Mouse (Mus musculus): ENCODE results near the gene Rbp1. TPM values are rescaled to one million over a fixed set of nuclear protein-coding genes. Genes with fewer than 3 reads are reported as not detected.
A peak's percentile ranks its signal among the peaks of the same experiment; 100 is the strongest.

Rbp1 gene
- total RNA-seq, 1 experiment: 11.5 TPM

- Histone ChIP-seq H3K4me1 (ENCODE audit: control insufficient read depth in 2 of 2, insufficient read depth in 2 of 2, low read length in 2 of 2, poor library complexity in 1 of 2) (peaks cover 0 to 11% of the 10 kb centered on the region in 2 experiments; a peak in 1 of 4 replicates), H3K27ac (ENCODE audit: insufficient read depth, low read depth, low read length, poor library complexity, severe bottlenecking) (no peak overlapping the region), H3K36me3 (ENCODE audit: control insufficient read depth, insufficient read depth, low read length, poor library complexity, severe bottlenecking) (no peaks in the 10 kb centered on the region), H3K9ac (ENCODE audit: insufficient read depth, low read depth, low read length, poor library complexity, severe bottlenecking) (no peak overlapping the region), H3K9me3 (ENCODE audit: control insufficient read depth, insufficient read depth, low read depth, low read length) (no peaks in the 10 kb centered on the region), H3K4me3 (ENCODE audit: insufficient read depth in 1 of 2, low read depth in 1 of 2, low read length in 2 of 2, poor library complexity in 1 of 2, severe bottlenecking in 1 of 2) (no peak overlapping the region)
- DNase-seq (ENCODE audit: low read depth, low spot score): no peak
- in situ Hi-C loops (cut with MboI; ENCODE audit: low sequenced_read_pairs in 2 of 2, unreplicated experiment in 2 of 2): no loop called here
- no peak for TF ChIP-seq HCFC1 (IDR thresholded peaks at IDR 0.05; ENCODE audit: borderline replicate concordance, insufficient read depth, low read length)
- TF ChIP-seq CHD2 (IDR thresholded peaks at IDR 0.05; ENCODE audit: low read depth, low read length): no peak
- TF ChIP-seq ZNF384 (IDR thresholded peaks at IDR 0.05; ENCODE audit: low read depth, low read length): no peak
- TF ChIP-seq ZC3H11A (IDR thresholded peaks at IDR 0.05; ENCODE audit: borderline replicate concordance, low read depth, low read length): no peak
- TF ChIP-seq MAFK (IDR thresholded peaks at IDR 0.05; ENCODE audit: insufficient read depth, low read depth, low read length): no peak
Measured at GRCm38 (mm10) chr9:98433956-98434588, 11.3 kb downstream of the Rbp1 start.

DNA sequence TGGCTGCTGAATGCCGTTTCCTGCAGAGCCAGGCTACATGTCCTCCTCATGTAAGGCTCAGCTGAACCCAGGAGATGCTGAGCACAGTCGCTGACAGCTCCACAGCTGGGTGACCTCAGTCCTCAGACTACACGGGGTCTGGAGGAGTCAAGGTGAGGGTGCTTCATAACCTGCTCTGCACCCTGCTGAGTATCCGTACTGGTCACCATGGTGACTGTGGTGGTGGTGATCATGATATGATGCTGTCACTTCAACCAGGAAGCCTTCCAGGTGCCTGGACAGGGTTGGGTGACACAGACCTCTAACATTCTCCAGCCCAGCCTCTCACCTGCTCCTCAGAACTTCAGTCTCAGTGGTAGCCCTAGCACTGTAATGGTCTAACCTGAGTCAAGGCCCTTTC, 15.1 kb downstream of the Rbp1 start:
- no peaks in the 10 kb centered on the region for H3K36me3 ChIP-seq (ENCODE audit: control insufficient read depth, insufficient read depth, low read length, poor library complexity, severe bottlenecking)
- no peaks in the 10 kb centered on the region for H3K9me3 ChIP-seq (ENCODE audit: control insufficient read depth, insufficient read depth, low read depth, low read length)
- no peak for DNase-seq (ENCODE audit: low read depth, low spot score)
- no peak for TF ChIP-seq ZC3H11A (IDR thresholded peaks at IDR 0.05; ENCODE audit: borderline replicate concordance, low read depth, low read length)
- TF ChIP-seq HCFC1 (IDR thresholded peaks at IDR 0.05; ENCODE audit: borderline replicate concordance, insufficient read depth, low read length): no peak
- no peak overlapping the region for H3K9ac ChIP-seq (ENCODE audit: insufficient read depth, low read depth, low read length, poor library complexity, severe bottlenecking)
- in situ Hi-C loops (cut with MboI; ENCODE audit: low sequenced_read_pairs in 2 of 2, unreplicated experiment in 2 of 2): no loop called here
- H3K4me1 ChIP-seq (ENCODE audit: control insufficient read depth in 2 of 2, insufficient read depth in 2 of 2, low read length in 2 of 2, poor library complexity in 1 of 2): peaks cover 0 to 3% of the 10 kb centered on the region in 2 experiments; a peak in 1 of 4 replicates
- no peak overlapping the region for H3K27ac ChIP-seq (ENCODE audit: insufficient read depth, low read depth, low read length, poor library complexity, severe bottlenecking)
- H3K4me3 ChIP-seq (ENCODE audit: insufficient read depth in 1 of 2, low read depth in 1 of 2, low read length in 2 of 2, poor library complexity in 1 of 2, severe bottlenecking in 1 of 2): no peak overlapping the region

DNA sequence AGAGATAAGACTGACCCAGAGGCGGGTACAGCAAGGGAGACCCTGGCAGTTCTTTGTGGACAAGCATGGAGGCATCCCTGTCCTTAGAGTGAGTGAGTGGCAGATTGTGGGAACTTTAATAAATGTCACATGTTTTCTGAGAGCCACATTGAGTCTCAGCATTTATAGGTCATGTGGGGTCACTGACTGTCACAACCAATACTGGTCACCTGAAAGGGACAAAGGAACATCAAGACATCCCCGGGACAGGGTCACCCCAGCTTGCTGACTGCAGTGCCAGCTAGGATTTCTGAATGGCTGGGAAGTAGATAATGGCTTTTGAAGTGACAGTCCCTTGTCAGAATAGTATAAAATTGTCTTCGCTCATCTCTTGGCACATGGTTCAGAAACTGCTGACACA, 16.3 kb downstream of the Rbp1 start:
- Histone ChIP-seq H3K9ac (ENCODE audit: insufficient read depth, low read depth, low read length, poor library complexity, severe bottlenecking) (no peak overlapping the region), H3K36me3 (ENCODE audit: control insufficient read depth, insufficient read depth, low read length, poor library complexity, severe bottlenecking) (no peaks in the 10 kb centered on the region), H3K9me3 (ENCODE audit: control insufficient read depth, insufficient read depth, low read depth, low read length) (no peaks in the 10 kb centered on the region), H3K4me3 (ENCODE audit: insufficient read depth in 1 of 2, low read depth in 1 of 2, low read length in 2 of 2, poor library complexity in 1 of 2, severe bottlenecking in 1 of 2) (no peak overlapping the region), H3K4me1 (ENCODE audit: control insufficient read depth in 2 of 2, insufficient read depth in 2 of 2, low read length in 2 of 2, poor library complexity in 1 of 2) (no peaks in the 10 kb centered on the region; a peak in 1 of 4 replicates), H3K27ac (ENCODE audit: insufficient read depth, low read depth, low read length, poor library complexity, severe bottlenecking) (no peak overlapping the region)
- DNase-seq (ENCODE audit: low read depth, low spot score): no peak
- in situ Hi-C loops (cut with MboI; ENCODE audit: low sequenced_read_pairs in 2 of 2, unreplicated experiment in 2 of 2): no loop called here
- TF ChIP-seq CHD2 (IDR thresholded peaks at IDR 0.05; ENCODE audit: low read depth, low read length): no peak
- TF ChIP-seq ZC3H11A (IDR thresholded peaks at IDR 0.05; ENCODE audit: borderline replicate concordance, low read depth, low read length): no peak
- no peak for TF ChIP-seq HCFC1 (IDR thresholded peaks at IDR 0.05; ENCODE audit: borderline replicate concordance, insufficient read depth, low read length)
- 0 out of 2 replicates have a peak, but pooled peaks have one; percentile 26 for TF ChIP-seq MAFK (IDR thresholded peaks at IDR 0.05; ENCODE audit: insufficient read depth, low read depth, low read length)
- no peak for TF ChIP-seq ZNF384 (IDR thresholded peaks at IDR 0.05; ENCODE audit: low read depth, low read length)

DNA sequence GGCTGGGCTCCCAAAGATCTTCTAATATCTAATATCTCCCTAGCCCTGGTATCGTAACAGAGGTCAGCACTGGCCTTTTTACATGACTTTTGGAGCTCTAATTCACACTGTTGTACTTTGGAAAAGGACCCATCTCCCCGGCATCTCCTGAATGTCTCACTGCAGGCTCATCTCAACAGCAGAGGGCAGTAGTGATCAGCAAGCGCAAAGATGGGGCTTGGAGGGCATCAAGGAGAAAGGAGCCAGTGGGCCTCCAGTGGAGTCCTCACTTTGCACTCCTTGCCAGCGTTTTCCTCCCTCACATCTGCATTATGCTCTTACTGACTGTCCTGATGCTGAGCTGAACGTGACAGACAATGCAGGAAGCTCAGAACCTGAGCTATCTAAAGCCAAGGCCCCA, 19.9 kb downstream of the Rbp1 start:
- H3K4me3 ChIP-seq (ENCODE audit: insufficient read depth in 1 of 2, low read depth in 1 of 2, low read length in 2 of 2, poor library complexity in 1 of 2, severe bottlenecking in 1 of 2): no peak overlapping the region
- no peaks in the 10 kb centered on the region; a peak in 1 of 4 replicates for H3K4me1 ChIP-seq (ENCODE audit: control insufficient read depth in 2 of 2, insufficient read depth in 2 of 2, low read length in 2 of 2, poor library complexity in 1 of 2)
- H3K36me3 ChIP-seq (ENCODE audit: control insufficient read depth, insufficient read depth, low read length, poor library complexity, severe bottlenecking): no peaks in the 10 kb centered on the region
- in situ Hi-C loops (cut with MboI; ENCODE audit: low sequenced_read_pairs in 2 of 2, unreplicated experiment in 2 of 2): no loop called here
- H3K9me3 ChIP-seq (ENCODE audit: control insufficient read depth, insufficient read depth, low read depth, low read length): no peaks in the 10 kb centered on the region
- no peak overlapping the region for H3K9ac ChIP-seq (ENCODE audit: insufficient read depth, low read depth, low read length, poor library complexity, severe bottlenecking)
- no peak for DNase-seq (ENCODE audit: low read depth, low spot score)
- no peak overlapping the region for H3K27ac ChIP-seq (ENCODE audit: insufficient read depth, low read depth, low read length, poor library complexity, severe bottlenecking)
- TF ChIP-seq ZC3H11A (IDR thresholded peaks at IDR 0.05; ENCODE audit: borderline replicate concordance, low read depth, low read length) (peak; percentile 20; the same call in 1 of the 2 replicates), CHD2 (IDR thresholded peaks at IDR 0.05; ENCODE audit: low read depth, low read length) (no peak)
